Mouse (Mus musculus): ENCODE results near the gene Scp2. TPM values are rescaled to one million over a fixed set of nuclear protein-coding genes. Genes with fewer than 3 reads are reported as not detected.

Scp2 gene
- total RNA-seq, 1 experiment = 65.9 TPM

- TF ChIP-seq HCFC1 (IDR thresholded peaks at IDR 0.05; ENCODE audit: borderline replicate concordance, insufficient read depth, low read length) = no peak
- TF ChIP-seq ZNF384 (IDR thresholded peaks at IDR 0.05; ENCODE audit: low read depth, low read length) = no peak
- TF ChIP-seq MAFK (IDR thresholded peaks at IDR 0.05; ENCODE audit: insufficient read depth, low read depth, low read length) = no peak
- no peak for TF ChIP-seq CHD2 (IDR thresholded peaks at IDR 0.05; ENCODE audit: low read depth, low read length)
- no peak for TF ChIP-seq ZC3H11A (IDR thresholded peaks at IDR 0.05; ENCODE audit: borderline replicate concordance, low read depth, low read length)
- H3K9ac ChIP-seq (ENCODE audit: insufficient read depth, low read depth, low read length, poor library complexity, severe bottlenecking) = peak overlapping the region; percentile 37; the same call in 1 of the 2 replicates
- no peaks in the 10 kb centered on the region for H3K36me3 ChIP-seq (ENCODE audit: control insufficient read depth, insufficient read depth, low read length, poor library complexity, severe bottlenecking)
- H3K9me3 ChIP-seq (ENCODE audit: control insufficient read depth, insufficient read depth, low read depth, low read length) = no peaks in the 10 kb centered on the region
- no peaks in the 10 kb centered on the region for H3K4me1 ChIP-seq (ENCODE audit: control insufficient read depth in 2 of 2, insufficient read depth in 2 of 2, low read length in 2 of 2, poor library complexity in 1 of 2)
- in situ Hi-C loops (cut with MboI; ENCODE audit: low sequenced_read_pairs in 2 of 2, unreplicated experiment in 2 of 2) = no loop called here
- peak overlapping the region; percentile 61 to 81 for H3K4me3 ChIP-seq (ENCODE audit: insufficient read depth in 1 of 2, low read depth in 1 of 2, low read length in 2 of 2, poor library complexity in 1 of 2, severe bottlenecking in 1 of 2)
- DNase-seq (ENCODE audit: low read depth, low spot score) = no peak
- no peak overlapping the region for H3K27ac ChIP-seq (ENCODE audit: insufficient read depth, low read depth, low read length, poor library complexity, severe bottlenecking)
Measured at GRCm38 (mm10) chr4:108070286-108070685, 74.5 kb downstream of the Scp2 start.

- DNase-seq (ENCODE audit: low read depth, low spot score) = no peak
- in situ Hi-C loops (cut with MboI; ENCODE audit: low sequenced_read_pairs in 2 of 2, unreplicated experiment in 2 of 2) = no loop called here
- no peak for TF ChIP-seq CHD2 (IDR thresholded peaks at IDR 0.05; ENCODE audit: low read depth, low read length)
- TF ChIP-seq MAFK (IDR thresholded peaks at IDR 0.05; ENCODE audit: insufficient read depth, low read depth, low read length) = no peak
- no peak for TF ChIP-seq ZNF384 (IDR thresholded peaks at IDR 0.05; ENCODE audit: low read depth, low read length)
- no peak for TF ChIP-seq ZC3H11A (IDR thresholded peaks at IDR 0.05; ENCODE audit: borderline replicate concordance, low read depth, low read length)
- TF ChIP-seq HCFC1 (IDR thresholded peaks at IDR 0.05; ENCODE audit: borderline replicate concordance, insufficient read depth, low read length) = no peak
Measured at GRCm38 (mm10) chr4:108068081-108068480, 76.7 kb downstream of the Scp2 start.

GRCm38 (mm10) chr4:108067261-108067660 is 77.5 kb downstream of the Scp2 start:
- no peaks in the 10 kb centered on the region for H3K9me3 ChIP-seq (ENCODE audit: control insufficient read depth, insufficient read depth, low read depth, low read length)
- DNase-seq (ENCODE audit: low read depth, low spot score) = no peak
- H3K36me3 ChIP-seq (ENCODE audit: control insufficient read depth, insufficient read depth, low read length, poor library complexity, severe bottlenecking) = no peaks in the 10 kb centered on the region; the same call in 1 of the 2 replicates
- no peak for TF ChIP-seq ZNF384 (IDR thresholded peaks at IDR 0.05; ENCODE audit: low read depth, low read length)
- no peak for TF ChIP-seq HCFC1 (IDR thresholded peaks at IDR 0.05; ENCODE audit: borderline replicate concordance, insufficient read depth, low read length)
- TF ChIP-seq CHD2 (IDR thresholded peaks at IDR 0.05; ENCODE audit: low read depth, low read length) = no peak
- TF ChIP-seq MAFK (IDR thresholded peaks at IDR 0.05; ENCODE audit: insufficient read depth, low read depth, low read length) = no peak
- TF ChIP-seq ZC3H11A (IDR thresholded peaks at IDR 0.05; ENCODE audit: borderline replicate concordance, low read depth, low read length) = no peak
- H3K4me3 ChIP-seq (ENCODE audit: insufficient read depth in 1 of 2, low read depth in 1 of 2, low read length in 2 of 2, poor library complexity in 1 of 2, severe bottlenecking in 1 of 2) = no peak overlapping the region
- H3K27ac ChIP-seq (ENCODE audit: insufficient read depth, low read depth, low read length, poor library complexity, severe bottlenecking) = no peak overlapping the region
- H3K9ac ChIP-seq (ENCODE audit: insufficient read depth, low read depth, low read length, poor library complexity, severe bottlenecking) = no peak overlapping the region
- in situ Hi-C loops (cut with MboI; ENCODE audit: low sequenced_read_pairs in 2 of 2, unreplicated experiment in 2 of 2) = no loop called here
- no peaks in the 10 kb centered on the region for H3K4me1 ChIP-seq (ENCODE audit: control insufficient read depth in 2 of 2, insufficient read depth in 2 of 2, low read length in 2 of 2, poor library complexity in 1 of 2)

More at GRCm38 (mm10) chr4:108068081-108068480, 76.7 kb downstream of the Scp2 start:
- H3K9me3 ChIP-seq (ENCODE audit: control insufficient read depth, insufficient read depth, low read depth, low read length) = no peaks in the 10 kb centered on the region
- H3K27ac ChIP-seq (ENCODE audit: insufficient read depth, low read depth, low read length, poor library complexity, severe bottlenecking) = no peak overlapping the region
- H3K36me3 ChIP-seq (ENCODE audit: control insufficient read depth, insufficient read depth, low read length, poor library complexity, severe bottlenecking) = no peaks in the 10 kb centered on the region; the same call in 1 of the 2 replicates
- H3K4me3 ChIP-seq (ENCODE audit: insufficient read depth in 1 of 2, low read depth in 1 of 2, low read length in 2 of 2, poor library complexity in 1 of 2, severe bottlenecking in 1 of 2) = no peak overlapping the region
- no peaks in the 10 kb centered on the region for H3K4me1 ChIP-seq (ENCODE audit: control insufficient read depth in 2 of 2, insufficient read depth in 2 of 2, low read length in 2 of 2, poor library complexity in 1 of 2)
- no peak overlapping the region for H3K9ac ChIP-seq (ENCODE audit: insufficient read depth, low read depth, low read length, poor library complexity, severe bottlenecking)

- Histone ChIP-seq H3K36me3 (ENCODE audit: control insufficient read depth, insufficient read depth, low read length, poor library complexity, severe bottlenecking) (no peaks in the 10 kb centered on the region; the same call in 1 of the 2 replicates), H3K27ac (ENCODE audit: insufficient read depth, low read depth, low read length, poor library complexity, severe bottlenecking) (no peak overlapping the region), H3K9ac (ENCODE audit: insufficient read depth, low read depth, low read length, poor library complexity, severe bottlenecking) (no peak overlapping the region), H3K4me3 (ENCODE audit: insufficient read depth in 1 of 2, low read depth in 1 of 2, low read length in 2 of 2, poor library complexity in 1 of 2, severe bottlenecking in 1 of 2) (no peak overlapping the region), H3K4me1 (ENCODE audit: control insufficient read depth in 2 of 2, insufficient read depth in 2 of 2, low read length in 2 of 2, poor library complexity in 1 of 2) (no peaks in the 10 kb centered on the region), H3K9me3 (ENCODE audit: control insufficient read depth, insufficient read depth, low read depth, low read length) (no peaks in the 10 kb centered on the region)
- in situ Hi-C loops (cut with MboI; ENCODE audit: low sequenced_read_pairs in 2 of 2, unreplicated experiment in 2 of 2) = no loop called here
- no peak for DNase-seq (ENCODE audit: low read depth, low spot score)
- no peak for TF ChIP-seq ZC3H11A (IDR thresholded peaks at IDR 0.05; ENCODE audit: borderline replicate concordance, low read depth, low read length)
- TF ChIP-seq HCFC1 (IDR thresholded peaks at IDR 0.05; ENCODE audit: borderline replicate concordance, insufficient read depth, low read length) = no peak
- no peak for TF ChIP-seq CHD2 (IDR thresholded peaks at IDR 0.05; ENCODE audit: low read depth, low read length)
- TF ChIP-seq ZNF384 (IDR thresholded peaks at IDR 0.05; ENCODE audit: low read depth, low read length) = no peak
- TF ChIP-seq MAFK (IDR thresholded peaks at IDR 0.05; ENCODE audit: insufficient read depth, low read depth, low read length) = no peak
Measured at GRCm38 (mm10) chr4:108066569-108066968, 78.2 kb downstream of the Scp2 start.

Data from ES-E14 (cell line).